Mouse (Mus musculus): ENCODE results near the gene Atp8a2.

Atp8a2 gene

GRCm38 (mm10) chr14:60148893-60149292, 48.1 kb downstream of the Atp8a2 start:
- no peak for DNase-seq

- no peak for DNase-seq
Observed at GRCm38 (mm10) chr14:60143234-60143633, 53.7 kb downstream of the Atp8a2 start.

DNA sequence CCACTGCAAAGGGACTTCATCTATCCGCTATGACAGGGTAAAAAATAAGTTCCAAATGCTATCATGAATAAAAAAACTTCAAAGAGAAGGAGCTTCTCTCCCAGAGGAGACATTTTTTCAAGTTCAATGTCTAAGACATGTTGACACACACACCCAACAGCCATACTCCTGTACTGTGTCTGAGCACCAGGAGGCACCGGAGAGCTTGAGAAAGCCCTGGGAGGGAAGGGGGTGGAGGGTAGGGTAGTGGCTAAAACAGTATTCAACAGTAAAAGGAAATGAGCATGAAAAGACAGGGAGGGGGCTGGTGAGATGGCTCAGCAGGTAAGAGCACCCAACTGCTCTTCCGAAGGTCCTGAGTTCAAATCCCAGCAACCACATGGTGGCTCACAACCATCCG, 58.6 kb downstream of the Atp8a2 start:
- DNase-seq: no peak

DNA sequence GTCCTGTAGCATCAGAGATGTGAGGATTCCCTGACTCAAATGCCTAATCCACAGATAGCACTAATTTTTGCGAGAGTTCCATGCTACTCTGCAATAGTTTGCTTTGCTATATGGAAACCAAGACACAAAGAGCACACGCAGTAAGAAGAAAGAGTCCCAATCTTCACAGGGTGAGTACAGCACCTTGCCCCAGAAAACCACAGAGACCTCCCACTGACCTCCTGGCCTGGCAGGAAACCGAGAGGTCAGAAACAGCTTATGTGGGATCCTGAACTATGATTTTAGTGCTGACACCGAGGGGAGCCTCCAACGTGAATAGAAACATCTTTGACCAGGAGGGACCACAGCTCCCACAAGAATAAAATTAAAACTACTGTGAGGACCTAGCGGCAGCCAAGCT, 59.2 kb downstream of the Atp8a2 start:
- no peak for DNase-seq

GRCm38 (mm10) chr14:60135801-60136200, 61.2 kb downstream of the Atp8a2 start:
- no peak for DNase-seq

- DNase-seq: no peak
Observed at GRCm38 (mm10) chr14:60134720-60135119, 62.3 kb downstream of the Atp8a2 start.

- DNase-seq: no peak
Observed at GRCm38 (mm10) chr14:60131196-60131876, 65.6 kb downstream of the Atp8a2 start.

DNA sequence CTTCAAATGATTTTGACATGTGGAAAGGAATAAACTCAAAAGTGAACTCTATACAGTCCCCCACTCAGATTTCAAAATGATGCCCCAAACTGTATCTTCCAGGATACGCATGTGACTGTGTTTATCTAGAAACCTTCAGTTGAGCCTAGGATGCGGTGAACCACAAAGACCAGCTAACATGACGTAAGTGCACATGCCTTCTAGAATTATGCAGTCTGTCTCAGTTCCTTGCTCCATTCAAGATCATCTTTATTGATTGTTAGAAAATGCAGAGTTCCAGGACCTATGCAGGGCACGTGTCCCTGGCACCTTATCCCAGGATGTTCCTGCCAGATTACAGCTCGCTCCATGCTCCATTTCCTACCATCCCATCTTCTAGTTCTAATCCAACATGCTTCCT, 67.4 kb downstream of the Atp8a2 start:
- DNase-seq: no peak

GRCm38 (mm10) chr14:60125202-60125601, 71.8 kb downstream of the Atp8a2 start:
- DNase-seq: no peak

- DNase-seq: no peak
Observed at GRCm38 (mm10) chr14:60121572-60121971, 75.4 kb downstream of the Atp8a2 start.

DNA sequence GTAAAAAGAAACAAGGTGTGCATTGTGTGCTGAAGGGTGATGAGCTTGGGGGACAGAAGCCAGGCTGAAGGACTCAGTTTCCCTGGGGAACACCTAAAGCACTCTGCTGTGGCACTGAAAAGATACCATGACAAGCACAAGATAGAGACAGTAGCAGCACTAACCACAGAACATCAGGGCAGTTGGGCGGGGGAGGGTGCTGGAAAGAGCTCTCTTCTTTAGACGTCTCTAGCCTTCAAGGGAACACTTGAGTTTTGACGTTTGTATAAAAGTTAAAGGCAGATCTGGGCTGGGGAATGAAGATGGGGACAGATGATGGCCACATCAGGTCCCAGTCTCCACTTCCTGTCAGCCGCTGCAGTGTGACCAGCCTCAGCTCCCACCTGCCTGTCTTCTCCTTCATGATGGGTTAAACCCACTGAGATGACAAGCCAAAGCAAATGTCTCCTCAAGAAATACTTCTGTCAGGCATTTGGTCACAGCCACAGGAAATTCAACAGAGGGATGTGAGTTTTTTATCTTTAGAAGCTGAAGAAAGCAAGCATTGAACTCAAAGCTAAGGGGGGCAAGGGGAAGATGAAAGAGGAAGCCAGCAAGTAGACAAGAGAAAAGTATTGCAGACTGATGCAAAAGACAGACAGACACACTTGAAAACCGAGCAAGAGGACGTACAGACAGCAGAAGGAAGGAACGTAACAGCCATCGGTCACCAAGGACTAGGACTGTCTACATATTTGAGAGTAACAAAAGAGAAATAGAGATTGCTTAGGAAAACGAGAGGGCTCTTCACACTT, 79.0 kb downstream of the Atp8a2 start:
- DNase-seq: no peak

- DNase-seq: peak; percentile 67 to 80
Observed at GRCm38 (mm10) chr14:60086808-60087725, 109.9 kb downstream of the Atp8a2 start.

GRCm38 (mm10) chr14:60086254-60086807, 110.6 kb downstream of the Atp8a2 start:
- DNase-seq: no peak

DNA sequence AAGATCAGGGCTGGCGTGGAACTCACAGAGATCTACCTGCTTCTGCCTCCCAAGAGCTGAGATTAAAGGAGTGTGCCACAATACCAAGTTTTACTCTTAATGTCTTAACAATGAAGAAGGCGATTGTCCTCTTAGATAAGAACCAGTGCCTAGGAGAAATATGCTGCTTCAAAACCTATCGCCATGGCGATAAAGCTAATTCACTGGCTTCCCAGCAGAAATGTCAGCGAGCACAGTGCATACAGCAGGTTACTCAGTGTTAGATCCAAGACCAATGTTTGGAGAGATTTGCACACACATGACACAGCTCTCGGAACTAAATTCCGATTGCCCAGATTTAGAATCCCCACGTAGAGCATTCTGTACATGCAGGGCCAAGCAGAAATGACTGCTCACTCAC, 114.2 kb downstream of the Atp8a2 start:
- no peak for DNase-seq

GRCm38 (mm10) chr14:60072496-60072895, 124.5 kb downstream of the Atp8a2 start:
- DNase-seq: no peak

- peak; percentile 38 to 57 for DNase-seq
Observed at GRCm38 (mm10) chr14:60065186-60065585, 131.8 kb downstream of the Atp8a2 start.

DNA sequence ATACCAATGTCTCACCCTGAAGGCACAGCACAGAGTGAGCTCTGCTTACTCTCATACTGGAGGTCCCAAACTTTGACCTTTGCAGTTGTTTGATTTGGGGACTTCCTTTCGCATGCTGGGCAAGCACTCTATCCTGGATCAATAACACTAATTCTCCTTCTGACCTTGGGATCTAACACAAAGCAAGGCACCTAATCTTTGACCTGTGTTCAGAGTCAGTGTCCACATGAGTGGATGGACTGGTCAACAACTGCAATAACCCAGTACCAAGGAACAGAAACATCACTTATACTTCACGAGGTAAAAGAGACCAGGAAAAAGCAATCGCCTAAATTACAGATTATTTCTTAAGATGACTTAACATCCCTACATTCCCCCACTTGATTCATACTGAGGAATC, 136.0 kb downstream of the Atp8a2 start:
- DNase-seq: no peak

DNA sequence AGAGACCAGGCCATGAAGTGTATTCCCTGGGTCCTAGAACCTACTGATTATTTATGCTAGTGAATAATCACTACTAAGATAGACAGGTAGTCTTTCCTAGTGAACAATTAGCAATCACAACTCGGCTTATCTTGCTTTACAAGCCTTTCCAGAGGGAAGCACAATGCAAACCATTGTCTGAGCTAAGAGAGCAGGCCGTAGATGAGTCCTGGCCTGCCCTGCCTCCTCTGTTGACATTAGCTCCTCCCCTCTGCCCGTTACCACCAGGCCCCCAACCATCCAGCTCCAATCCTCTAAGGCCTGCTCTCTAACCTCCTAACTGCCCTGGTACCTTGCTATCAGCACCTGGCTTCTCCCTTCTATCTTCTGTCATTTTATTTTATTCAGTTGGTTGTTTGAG, 138.1 kb downstream of the Atp8a2 start:
- DNase-seq: no peak

- DNase-seq: no peak
Observed at GRCm38 (mm10) chr14:60055231-60055630, 141.7 kb downstream of the Atp8a2 start.

DNA sequence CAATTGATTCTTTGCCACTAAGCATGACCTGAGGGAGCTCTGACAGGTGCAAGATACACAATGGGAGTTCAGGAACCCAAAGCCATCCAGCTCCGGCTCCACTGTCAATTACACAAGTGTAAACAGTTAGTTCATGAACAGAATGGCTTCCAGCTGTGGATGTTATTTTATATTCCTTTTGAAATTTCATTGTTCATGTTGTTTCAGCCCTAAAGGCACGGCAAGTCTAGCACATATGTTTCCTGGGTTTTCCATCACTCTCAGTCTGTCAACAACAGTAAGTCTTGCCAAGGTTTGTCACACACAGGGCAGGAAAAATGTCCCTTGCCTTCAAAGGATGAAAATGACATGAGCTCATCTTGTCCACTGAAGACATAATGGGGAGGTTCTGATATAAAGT, 166.3 kb downstream of the Atp8a2 start:
- no peak for DNase-seq

GRCm38 (mm10) chr14:60027139-60027538, 169.8 kb downstream of the Atp8a2 start:
- DNase-seq: no peak

DNA sequence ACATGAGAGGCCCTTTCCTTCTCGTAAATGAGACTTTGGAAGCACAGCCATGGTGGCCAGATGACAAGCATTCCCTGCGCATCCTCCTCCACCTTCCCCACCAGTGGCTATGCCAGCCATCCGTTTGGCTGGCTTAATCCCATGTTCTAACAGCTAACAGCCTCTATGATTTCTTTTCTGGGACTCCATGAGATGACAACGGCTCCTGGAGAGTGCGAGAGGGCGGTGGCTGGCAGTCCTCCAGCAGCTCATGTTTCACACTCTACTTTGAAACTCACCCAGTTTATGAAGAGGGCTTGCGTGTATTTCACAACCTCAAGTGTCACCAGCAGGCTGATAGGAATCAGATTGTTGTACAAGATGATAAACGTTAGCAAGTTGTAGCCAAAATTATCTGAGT, 170.3 kb downstream of the Atp8a2 start:
- peak; percentile 79 to 82 for DNase-seq

GRCm38 (mm10) chr14:60015891-60016290, 181.1 kb downstream of the Atp8a2 start:
- peak; percentile 89 for DNase-seq

All from kidney, postnatal 4 days (tissue).